Mouse (Mus musculus) intestine, postnatal 0 days (tissue): ENCODE results near the gene Ptk7. TPM values are rescaled to one million over a fixed set of nuclear protein-coding genes. Genes with fewer than 3 reads are reported as not detected.

ENCODE experiments used
- ATAC-seq: fragments of 200-750 bp; cut with Nextera tagmentation; 2 replicates; pipeline ENCODE4 v1.8.0; 2017; ENCODE audit warnings: mild to moderate bottlenecking, moderate TSS enrichment, moderate library complexity
- H3K27ac ChIP-seq: fragments of 300-500 bp; sonication (generic); 2 replicates; pipeline ENCODE4 v1.5.1; 2014; ENCODE audit warnings: mild to moderate bottlenecking, low read depth, low read length, moderate library complexity
- H3K27me3 ChIP-seq: fragments of 300-500 bp; sonication (generic); replicated peaks from 2 replicates; pipeline ENCODE4 v1.6.1; 2014; ENCODE audit warnings: low read length, mixed read lengths; ENCODE audit not compliant: control insufficient read depth, insufficient read depth
- H3K36me3 ChIP-seq: fragments of 300-500 bp; sonication (generic); 2 replicates; pipeline ENCODE4 v1.6.1; 2014; ENCODE audit warnings: mild to moderate bottlenecking, moderate library complexity; ENCODE audit not compliant: control insufficient read depth, insufficient read depth
- H3K4me1 ChIP-seq: fragments of 300-500 bp; sonication (generic); replicated peaks from 2 replicates; pipeline ENCODE4 v1.6.1; 2014; ENCODE audit warnings: antibody characterized with exemption, low read length, mixed read lengths; ENCODE audit not compliant: control insufficient read depth, insufficient read depth
- H3K4me2 ChIP-seq: fragments of 300-500 bp; sonication (generic); replicated peaks from 2 replicates; pipeline ENCODE4 v1.6.1; 2014; ENCODE audit warnings: low read depth, mild to moderate bottlenecking, moderate library complexity
- H3K4me3 ChIP-seq: fragments of 300-500 bp; sonication (generic); 2 replicates; pipeline ENCODE4 v1.5.1; 2014; ENCODE audit warnings: low read depth, low read length
- H3K9ac ChIP-seq: fragments of 300-500 bp; sonication (generic); 2 replicates; pipeline ENCODE4 v1.6.1; 2014; ENCODE audit warnings: mild to moderate bottlenecking, low read depth, low read length
- H3K9me3 ChIP-seq: fragments of 300-500 bp; sonication (generic); 2 replicates; pipeline ENCODE4 v1.6.1; 2016; ENCODE audit warnings: mixed run types; ENCODE audit not compliant: control insufficient read depth
- CTCF ChIP-seq: sonication (generic); IDR thresholded peaks from 2 replicates; pipeline ENCODE4 v1.5.1; 2016; ENCODE audit warnings: low read depth, mild to moderate bottlenecking, control low read depth, antibody characterized with exemption, moderate library complexity
- WGBS: fragments of 180-500 bp; shearing (Covaris S2); extraction: QIAGEN DNeasy Blood & Tissue Kit; methylation state at CpG from one replicate; pipeline ENCODE4 v1.1.7; 2014; 5-methylcytosine and 5-hydroxymethylcytosine counted together
- polyA plus RNA-seq: library from polyadenylated mRNA; unstranded; fragments of >200 nt; fragmentation: Nextera tagmentation; extraction: Ambion mirVana; gene quantifications from 2 replicates; pipeline ENCODE4 v1.2.1, GENCODE M21; 2015

Ptk7 gene
- polyA plus RNA-seq, 1 experiment from 2014 or later = 14.7 TPM

DNA sequence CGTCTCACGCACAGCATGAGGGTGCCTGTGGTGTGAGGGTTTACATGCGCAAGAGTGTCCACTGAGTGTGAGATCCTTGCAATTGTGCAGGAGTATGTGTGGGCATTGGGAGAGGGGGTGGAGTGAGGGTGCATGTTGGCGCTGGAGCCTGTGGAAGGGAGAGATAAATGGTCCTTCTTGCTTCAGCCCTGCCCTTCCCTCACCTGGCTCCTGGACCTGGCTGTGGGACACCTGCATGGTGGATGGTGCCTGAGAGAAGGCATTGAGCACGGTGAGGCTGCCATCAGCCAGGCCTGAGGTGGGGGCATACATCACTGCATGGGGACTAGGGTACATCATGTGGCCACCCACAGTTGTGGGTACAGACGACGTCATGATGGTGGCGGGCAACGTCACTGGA lies 79.7 kb downstream of the Ptk7 start:
- 91% methylated on average over 9 of the region's 9 CpGs for WGBS
- H3K4me1 ChIP-seq = peaks cover 4% of the 10 kb centered on the region; the same call in 1 of the 2 replicates
- H3K27me3 ChIP-seq = no peaks in the 10 kb centered on the region

DNA sequence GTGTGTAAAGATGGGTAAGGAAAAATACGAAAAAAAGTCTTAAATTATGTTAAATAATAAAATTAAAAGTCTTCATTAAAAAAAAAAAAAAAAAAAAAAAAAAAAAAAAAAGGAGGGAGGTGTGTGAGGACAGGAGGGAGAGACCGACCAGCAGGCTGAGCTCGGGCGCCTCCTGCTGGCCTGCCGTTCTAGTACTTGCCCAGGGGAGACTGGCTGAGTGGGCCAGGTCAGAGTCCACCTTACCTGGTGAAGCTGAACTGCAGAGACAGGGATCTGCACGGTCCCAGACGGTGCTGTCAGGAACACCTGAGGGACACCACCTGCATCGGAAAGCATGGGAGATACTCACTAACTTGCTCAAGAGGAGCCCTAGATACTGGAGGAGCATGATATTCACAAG lies 80.1 kb downstream of the Ptk7 start:
- peak; percentile 32; the same call in 1 of the 2 replicates for ATAC-seq
- Histone ChIP-seq H3K9ac (no peak overlapping the region), H3K27ac (no peak overlapping the region), H3K27me3 (no peaks in the 10 kb centered on the region), H3K4me2 (no peak overlapping the region), H3K9me3 (no peaks in the 10 kb centered on the region), H3K36me3 (peaks cover 37% of the 10 kb centered on the region), H3K4me3 (no peak overlapping the region), H3K4me1 (peaks cover 4% of the 10 kb centered on the region; the same call in 1 of the 2 replicates)
- peak; percentile 79 for TF ChIP-seq CTCF
- 23% methylated on average over 8 of the region's 8 CpGs for WGBS

More for the DNA sequence above, 79.7 kb downstream of the Ptk7 start:
- Histone ChIP-seq H3K9ac (no peak overlapping the region), H3K4me3 (no peak overlapping the region), H3K4me2 (no peak overlapping the region), H3K27ac (no peak overlapping the region), H3K36me3 (peaks cover 37% of the 10 kb centered on the region), H3K9me3 (no peaks in the 10 kb centered on the region)
- ATAC-seq = no peak
- no peak for TF ChIP-seq CTCF

DNA sequence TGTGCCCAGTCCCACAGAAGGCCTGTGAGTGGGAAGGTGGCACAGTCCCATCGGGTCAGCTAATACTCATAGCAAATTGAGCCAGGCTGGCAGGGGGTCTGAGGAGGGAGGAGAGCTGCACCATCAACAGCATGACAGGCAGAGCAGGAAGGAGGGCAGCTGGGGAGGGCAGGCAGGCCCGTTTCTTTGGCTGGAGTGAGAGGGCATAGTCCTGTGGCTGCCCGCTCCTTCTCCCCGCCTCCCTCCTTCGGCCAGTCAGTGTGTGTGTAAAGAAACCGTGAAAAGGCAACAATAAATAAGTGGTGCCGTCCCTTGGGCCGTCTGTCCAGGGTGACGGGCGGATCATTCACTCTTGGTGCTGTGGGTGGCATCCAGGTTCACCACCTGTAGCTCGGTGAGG lies 80.6 kb downstream of the Ptk7 start:
- no peaks in the 10 kb centered on the region for H3K9me3 ChIP-seq
- no peak overlapping the region for H3K27ac ChIP-seq
- no peak overlapping the region for H3K4me3 ChIP-seq
- WGBS = 70% methylated on average over 11 of the region's 11 CpGs
- no peak for TF ChIP-seq CTCF
- H3K4me1 ChIP-seq = peaks cover 4% of the 10 kb centered on the region; the same call in 1 of the 2 replicates
- no peak overlapping the region for H3K9ac ChIP-seq
- peaks cover 37% of the 10 kb centered on the region for H3K36me3 ChIP-seq
- no peaks in the 10 kb centered on the region for H3K27me3 ChIP-seq
- no peak for ATAC-seq
- H3K4me2 ChIP-seq = no peak overlapping the region

DNA sequence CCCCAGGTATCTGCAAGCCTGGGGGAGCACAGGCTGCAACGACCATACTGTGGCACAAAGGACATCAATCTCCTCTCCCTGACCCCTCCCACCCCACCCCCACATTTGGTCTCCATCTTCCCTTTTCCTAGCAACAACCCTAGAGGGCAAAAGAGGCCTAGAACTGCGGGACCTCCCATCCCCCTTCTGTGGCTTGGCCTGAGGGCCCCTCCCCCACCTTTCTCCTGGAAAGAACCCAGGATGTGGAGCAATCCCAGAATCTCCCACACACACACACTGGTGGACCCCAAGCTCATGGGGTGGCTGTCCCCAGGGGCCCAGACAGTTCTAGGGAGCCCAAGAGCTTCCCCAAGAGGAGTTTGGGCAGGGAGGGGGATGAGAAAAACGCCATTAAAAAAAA lies 81.4 kb downstream of the Ptk7 start:
- H3K9me3 ChIP-seq = no peaks in the 10 kb centered on the region
- no peak for TF ChIP-seq CTCF
- WGBS = 55% methylated on average over 3 of the region's 3 CpGs

DNA sequence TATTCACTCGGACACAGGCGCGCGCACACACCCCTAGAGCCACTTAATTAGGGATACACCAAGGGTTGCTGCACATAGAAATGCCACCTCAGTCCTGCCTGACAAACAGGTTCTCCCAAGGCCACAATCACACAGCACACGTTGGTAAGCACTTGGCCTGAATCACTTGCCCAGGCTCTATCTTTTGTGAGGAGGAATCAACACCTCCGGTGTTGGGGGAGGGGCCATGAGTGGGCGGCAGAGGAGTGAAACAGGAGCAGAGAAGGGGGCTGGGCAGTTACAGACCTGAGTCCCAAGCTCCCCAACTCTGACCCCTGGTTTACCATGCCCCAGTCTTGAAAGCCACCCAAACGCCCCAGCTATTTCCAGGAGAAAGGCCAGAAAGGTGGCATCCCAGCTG lies 82.3 kb downstream of the Ptk7 start:
- Histone ChIP-seq H3K36me3 (peaks cover 36% of the 10 kb centered on the region), H3K4me1 (no peaks in the 10 kb centered on the region; the same call in 1 of the 2 replicates), H3K9ac (no peak overlapping the region), H3K27ac (no peak overlapping the region), H3K9me3 (no peaks in the 10 kb centered on the region), H3K27me3 (no peaks in the 10 kb centered on the region), H3K4me2 (no peak overlapping the region), H3K4me3 (no peak overlapping the region)
- no peak for TF ChIP-seq CTCF
- 43% methylated on average over 8 of the region's 8 CpGs for WGBS
- no peak for ATAC-seq

More for the DNA sequence above, 81.4 kb downstream of the Ptk7 start:
- Histone ChIP-seq H3K4me3 (no peak overlapping the region), H3K27me3 (no peaks in the 10 kb centered on the region), H3K9ac (no peak overlapping the region), H3K4me1 (no peaks in the 10 kb centered on the region; the same call in 1 of the 2 replicates), H3K4me2 (no peak overlapping the region), H3K27ac (no peak overlapping the region), H3K36me3 (peaks cover 37% of the 10 kb centered on the region)
- ATAC-seq = no peak

DNA sequence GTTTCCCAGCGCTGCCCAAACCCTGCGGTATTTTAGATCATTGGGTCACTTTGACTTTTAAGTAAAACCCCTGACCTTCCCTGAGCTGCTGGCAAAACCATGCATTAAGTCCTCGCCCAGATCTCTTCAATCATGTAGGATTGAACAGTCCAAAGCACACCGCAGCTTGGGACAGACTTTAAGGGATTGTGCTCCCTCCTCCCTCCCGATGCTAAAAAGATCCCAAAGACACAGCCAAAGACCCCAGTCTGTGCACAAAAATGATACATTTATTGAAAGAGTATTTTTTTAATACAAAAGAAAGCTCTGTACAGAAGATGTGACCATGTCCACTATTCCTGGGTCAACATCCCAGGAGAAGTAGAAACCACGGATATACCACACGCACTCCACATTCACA lies 82.7 kb downstream of the Ptk7 start:
- ATAC-seq = no peak
- H3K4me1 ChIP-seq = no peaks in the 10 kb centered on the region; the same call in 1 of the 2 replicates
- H3K9ac ChIP-seq = 0 out of 2 replicates have a peak overlapping the region, but pooled peaks have one; percentile 17
- H3K36me3 ChIP-seq = peaks cover 32% of the 10 kb centered on the region
- H3K4me3 ChIP-seq = peak overlapping the region; percentile 40
- no peak overlapping the region for H3K27ac ChIP-seq
- TF ChIP-seq CTCF = no peak
- H3K4me2 ChIP-seq = peak overlapping the region; percentile 84
- WGBS = 38% methylated on average over 7 of the region's 7 CpGs
- no peaks in the 10 kb centered on the region for H3K9me3 ChIP-seq
- no peaks in the 10 kb centered on the region for H3K27me3 ChIP-seq
